Mouse (Mus musculus) lung, adult 2 months (tissue): ENCODE measurements around the gene Prdm1.

Experiments used
- CTCF ChIP-seq: fragments of 200-500 bp; IDR thresholded peaks from 2 replicates; pipeline ENCODE4 v1.5.1; 2011; ENCODE audit warnings: mild to moderate bottlenecking, low read length, control low read depth; ENCODE audit not compliant: insufficient read depth
- POLR2A ChIP-seq: fragments of 200-500 bp; IDR thresholded peaks from 2 replicates; pipeline ENCODE4 v1.6.1; 2011; ENCODE audit warnings: low read depth, mild to moderate bottlenecking, control low read depth, low read length, borderline replicate concordance; ENCODE audit errors: extremely low read depth

DNA sequence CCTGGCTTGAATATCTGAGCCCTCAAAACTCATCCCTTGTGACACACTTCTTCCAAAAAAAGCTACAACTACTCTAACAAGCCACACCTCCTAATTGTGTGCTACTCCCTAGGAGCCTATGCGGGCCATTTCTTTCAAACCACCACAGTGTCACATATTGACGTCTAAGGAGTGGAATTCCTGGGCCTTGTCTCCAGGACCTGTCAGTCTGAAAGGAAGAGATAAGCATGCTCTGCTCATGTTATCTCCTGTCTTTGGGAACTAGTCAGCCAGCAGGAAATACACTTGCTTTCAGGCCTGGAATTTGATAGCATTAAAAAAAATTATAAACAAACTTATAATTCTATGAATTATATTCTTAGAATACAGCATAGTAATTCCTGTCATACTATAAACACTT, 27.0 kb upstream of the Prdm1 start:
- no peak for TF ChIP-seq CTCF
- no peak for TF ChIP-seq POLR2A
